Mouse (Mus musculus): ENCODE measurements around the gene Tdrd7. TPM values are rescaled to one million over a fixed set of nuclear protein-coding genes. Genes with fewer than 3 reads are reported as not detected.

Tdrd7 gene
- polyA plus RNA-seq (2015; fragmentation: Nextera tagmentation; extraction: Ambion mirVana) = 9.8 and 10.3 TPM in 2 replicates

DNA sequence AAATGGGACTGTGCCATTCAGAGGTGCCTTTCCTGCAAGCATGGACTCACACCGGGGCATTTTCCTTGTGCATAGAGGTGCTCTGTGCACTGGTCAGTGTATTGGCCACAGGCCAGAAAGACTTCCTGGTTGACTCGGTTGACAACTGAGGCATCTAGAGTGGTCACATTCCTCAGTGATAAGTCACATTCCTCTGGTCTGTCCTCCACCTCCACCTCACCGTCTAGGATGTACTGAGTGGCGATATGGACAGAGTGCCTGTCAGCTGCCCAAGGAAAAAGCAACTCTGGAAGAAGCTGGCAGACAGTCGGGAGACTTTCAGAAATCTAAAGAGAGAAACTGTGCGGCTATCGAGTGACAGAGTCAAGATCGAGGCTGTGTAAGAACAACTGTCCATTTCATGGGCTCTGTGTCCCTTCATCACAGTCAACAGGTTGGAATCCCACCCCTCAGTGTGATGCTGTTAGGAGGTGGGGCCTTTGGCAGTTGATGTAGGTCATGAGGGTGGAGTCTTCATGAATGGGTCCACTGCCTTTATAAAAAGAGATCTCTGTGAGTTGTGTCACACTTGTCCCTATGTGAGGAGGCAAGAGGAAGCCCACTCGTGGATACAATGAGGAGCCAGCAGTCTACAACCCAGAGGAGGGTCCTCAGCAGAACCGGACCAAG is at the start of gene Tdrd7:
TSS of gene Tdrd7 (plus strand) at position 564 of the 669 bp plus-strand sequence.
- Histone ChIP-seq H3K27ac (no peak within 1 kb of the TSS), H3K36me3 (no peaks in the 10 kb centered on the region), H3K4me3 (peak within 1 kb of the TSS; percentile 8; the same call in 1 of the 2 replicates), H3K27me3 (no peaks in the 10 kb centered on the region), H3K9me3 (no peaks in the 10 kb centered on the region), H3K4me1 (peaks cover 10% of the 10 kb centered on the region), H3K4me2 (replicated peaks) (peak within 1 kb of the TSS; percentile 45), H3K9ac (peak within 1 kb of the TSS; percentile 43; the same call in 1 of the 2 replicates)
- 77% methylated on average over 10 of the region's 10 CpGs for WGBS
- no peak for ATAC-seq (ENCODE audit: low FRiP score, low read depth)

GRCm38 (mm10) chr4:45917091-45917490 is 48.0 kb upstream of the Tdrd7 start:
- Histone ChIP-seq H3K9me3 (no peaks in the 10 kb centered on the region), H3K4me2 (replicated peaks) (no peak overlapping the region), H3K27ac (no peak overlapping the region), H3K36me3 (no peaks in the 10 kb centered on the region), H3K9ac (no peak overlapping the region), H3K4me1 (no peaks in the 10 kb centered on the region), H3K4me3 (no peak overlapping the region), H3K27me3 (no peaks in the 10 kb centered on the region)
- no peak for ATAC-seq (ENCODE audit: low FRiP score, low read depth)
- 87% methylated on average over 7 of the region's 7 CpGs for WGBS

DNA sequence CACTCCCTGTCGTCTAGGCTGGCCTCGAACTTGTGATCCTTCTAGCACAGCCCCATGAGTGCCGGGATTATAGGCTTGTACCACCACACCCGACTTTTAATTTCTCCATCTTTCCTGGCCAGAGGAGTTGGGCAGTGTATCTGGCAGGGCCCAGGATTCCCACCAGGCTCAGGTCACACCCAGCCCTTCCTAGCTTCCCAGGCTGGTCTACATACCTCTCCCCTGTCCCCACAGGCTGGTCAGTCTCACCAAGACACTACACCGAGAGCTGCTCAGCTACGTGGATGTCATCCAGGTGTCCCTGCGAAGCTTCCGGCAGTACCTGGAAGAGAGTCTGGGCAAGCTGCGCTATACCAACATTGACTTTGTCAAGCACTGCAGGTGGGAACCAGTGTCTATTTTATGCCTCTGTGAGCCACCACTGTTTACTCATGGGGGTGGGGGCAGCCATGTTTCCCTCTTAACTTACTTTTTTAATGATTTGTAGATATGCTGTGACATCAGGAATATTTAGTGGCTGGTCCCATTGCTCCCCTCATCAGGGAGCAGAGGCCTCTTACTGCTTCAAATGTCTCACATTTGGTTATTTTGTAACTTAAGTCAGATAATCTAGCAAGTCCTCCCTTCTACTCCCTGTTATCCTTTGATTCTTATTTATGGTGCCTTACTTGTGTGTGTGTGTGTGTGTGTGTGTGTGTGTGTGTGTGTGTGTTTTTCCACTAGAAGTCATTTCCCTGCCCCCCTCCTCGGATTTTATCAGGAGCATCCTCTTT is 43.3 kb upstream of the Tdrd7 start:
- H3K27ac ChIP-seq = no peak overlapping the region
- H3K9me3 ChIP-seq = no peaks in the 10 kb centered on the region
- ATAC-seq (ENCODE audit: low FRiP score, low read depth) = no peak
- 88% methylated on average over 10 of the region's 10 CpGs for WGBS
- H3K36me3 ChIP-seq = no peaks in the 10 kb centered on the region
- no peak overlapping the region for H3K4me2 ChIP-seq (replicated peaks)
- H3K4me1 ChIP-seq = no peaks in the 10 kb centered on the region
- no peak overlapping the region for H3K4me3 ChIP-seq
- H3K9ac ChIP-seq = no peak overlapping the region
- no peaks in the 10 kb centered on the region for H3K27me3 ChIP-seq

- ATAC-seq (ENCODE audit: low FRiP score, low read depth) = no peak
- no peak overlapping the region for H3K27ac ChIP-seq
- H3K36me3 ChIP-seq = no peaks in the 10 kb centered on the region
- H3K4me3 ChIP-seq = no peak overlapping the region
- 86% methylated on average over 4 of the region's 4 CpGs for WGBS
- H3K9me3 ChIP-seq = no peaks in the 10 kb centered on the region
- no peaks in the 10 kb centered on the region for H3K4me1 ChIP-seq
- no peaks in the 10 kb centered on the region for H3K27me3 ChIP-seq
- H3K4me2 ChIP-seq (replicated peaks) = no peak overlapping the region
- H3K9ac ChIP-seq = no peak overlapping the region
Measured at GRCm38 (mm10) chr4:45924011-45924410, 41.1 kb upstream of the Tdrd7 start.

DNA sequence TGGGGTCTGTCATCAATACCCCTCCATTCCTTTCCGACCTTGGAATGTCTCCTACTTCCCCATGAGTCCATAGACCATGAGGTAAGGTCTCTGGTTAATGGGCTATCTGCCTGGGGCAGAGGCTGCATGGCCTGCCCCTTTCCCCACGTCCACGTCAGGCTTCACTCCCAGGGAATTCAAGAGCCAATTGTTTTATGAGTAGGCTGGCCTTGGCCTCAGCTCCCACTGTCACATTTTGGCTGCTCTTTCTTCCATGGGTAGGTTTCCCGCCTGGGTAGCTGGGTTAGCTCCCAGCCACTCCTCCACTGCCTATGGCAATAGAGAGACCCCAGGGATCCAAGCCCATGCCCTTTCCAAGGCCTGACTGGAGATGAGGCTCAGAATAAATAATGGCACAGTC is 36.6 kb upstream of the Tdrd7 start:
- no peak overlapping the region for H3K9ac ChIP-seq
- H3K27me3 ChIP-seq = no peaks in the 10 kb centered on the region
- no peak for ATAC-seq (ENCODE audit: low FRiP score, low read depth)
- H3K36me3 ChIP-seq = no peaks in the 10 kb centered on the region
- 64% methylated on average over 4 of the region's 4 CpGs for WGBS
- H3K4me1 ChIP-seq = no peaks in the 10 kb centered on the region
- H3K9me3 ChIP-seq = no peaks in the 10 kb centered on the region
- no peak overlapping the region for H3K4me3 ChIP-seq
- H3K27ac ChIP-seq = no peak overlapping the region
- H3K4me2 ChIP-seq (replicated peaks) = no peak overlapping the region

- H3K27ac ChIP-seq = no peak overlapping the region
- ATAC-seq (ENCODE audit: low FRiP score, low read depth) = peak; percentile 32; the same call in 1 of the 2 replicates
Measured at GRCm38 (mm10) chr4:45941628-45942044, 23.5 kb upstream of the Tdrd7 start.

GRCm38 (mm10) chr4:45947729-45948128 is 17.4 kb upstream of the Tdrd7 start:
- H3K4me1 ChIP-seq = peaks cover 4% of the 10 kb centered on the region
- ATAC-seq (ENCODE audit: low FRiP score, low read depth) = no peak
- no peak overlapping the region for H3K9ac ChIP-seq
- no peaks in the 10 kb centered on the region for H3K9me3 ChIP-seq
- no peaks in the 10 kb centered on the region for H3K27me3 ChIP-seq
- H3K4me3 ChIP-seq = no peak overlapping the region
- H3K4me2 ChIP-seq (replicated peaks) = no peak overlapping the region
- no peak overlapping the region for H3K27ac ChIP-seq
- WGBS = 53% methylated on average over 8 of the region's 8 CpGs
- H3K36me3 ChIP-seq = no peaks in the 10 kb centered on the region

More at GRCm38 (mm10) chr4:45941628-45942044, 23.5 kb upstream of the Tdrd7 start:
- Histone ChIP-seq H3K9ac (no peak overlapping the region), H3K4me1 (no peaks in the 10 kb centered on the region), H3K36me3 (no peaks in the 10 kb centered on the region), H3K4me2 (replicated peaks) (no peak overlapping the region), H3K27me3 (no peaks in the 10 kb centered on the region), H3K9me3 (no peaks in the 10 kb centered on the region), H3K4me3 (no peak overlapping the region)
- 29% methylated on average over 13 of the region's 13 CpGs for WGBS

DNA sequence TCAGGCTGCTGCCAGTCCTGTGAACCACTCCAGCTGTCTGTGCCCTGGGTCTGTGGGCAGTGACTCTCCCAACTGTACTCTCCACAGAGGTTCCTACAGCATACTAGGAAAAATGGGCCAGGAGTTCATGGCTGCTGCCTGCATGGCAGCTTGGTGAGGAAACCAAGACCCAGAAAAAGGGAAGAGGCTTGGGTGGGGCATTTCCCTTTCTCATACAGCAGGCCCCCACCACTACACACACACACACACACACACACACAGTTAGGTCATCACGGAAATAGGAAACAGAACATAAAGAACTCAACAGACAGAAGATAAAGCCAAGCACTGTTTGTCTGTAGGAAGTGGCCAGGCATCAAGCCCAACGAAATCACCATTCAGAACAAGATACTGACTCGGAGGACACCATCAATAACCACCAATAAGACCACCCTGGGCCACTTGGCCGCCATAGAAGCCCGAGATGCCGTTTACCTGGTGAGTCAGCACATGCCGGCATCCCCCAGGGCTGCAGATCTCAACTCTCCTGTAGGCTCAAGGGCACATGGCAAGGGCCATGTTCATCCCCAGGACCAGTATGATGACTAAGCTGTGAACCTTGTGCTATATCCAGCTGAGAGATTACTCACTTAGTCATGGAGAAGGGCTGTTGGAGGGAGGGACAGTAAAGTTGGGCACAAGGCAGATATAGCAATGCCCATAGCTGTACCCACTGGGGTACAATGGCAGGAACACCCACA is 15.9 kb upstream of the Tdrd7 start:
- no peaks in the 10 kb centered on the region for H3K36me3 ChIP-seq
- peaks cover 4% of the 10 kb centered on the region for H3K4me1 ChIP-seq
- H3K4me2 ChIP-seq (replicated peaks) = no peak overlapping the region
- H3K9ac ChIP-seq = no peak overlapping the region
- no peaks in the 10 kb centered on the region for H3K9me3 ChIP-seq
- H3K27ac ChIP-seq = no peak overlapping the region
- no peak overlapping the region for H3K4me3 ChIP-seq
- H3K27me3 ChIP-seq = no peaks in the 10 kb centered on the region
- ATAC-seq (ENCODE audit: low FRiP score, low read depth) = no peak
- 86% methylated on average over 7 of the region's 7 CpGs for WGBS

- H3K27me3 ChIP-seq = no peaks in the 10 kb centered on the region
- no peak overlapping the region for H3K4me3 ChIP-seq
- no peak for ATAC-seq (ENCODE audit: low FRiP score, low read depth)
- H3K27ac ChIP-seq = no peak overlapping the region
- WGBS = 90% methylated on average over 17 of the region's 18 CpGs
- H3K9me3 ChIP-seq = no peaks in the 10 kb centered on the region
- H3K36me3 ChIP-seq = no peaks in the 10 kb centered on the region
- no peak overlapping the region for H3K4me2 ChIP-seq (replicated peaks)
- H3K4me1 ChIP-seq = peaks cover 4% of the 10 kb centered on the region
- no peak overlapping the region for H3K9ac ChIP-seq
Measured at GRCm38 (mm10) chr4:45951830-45952229, 13.3 kb upstream of the Tdrd7 start.

DNA sequence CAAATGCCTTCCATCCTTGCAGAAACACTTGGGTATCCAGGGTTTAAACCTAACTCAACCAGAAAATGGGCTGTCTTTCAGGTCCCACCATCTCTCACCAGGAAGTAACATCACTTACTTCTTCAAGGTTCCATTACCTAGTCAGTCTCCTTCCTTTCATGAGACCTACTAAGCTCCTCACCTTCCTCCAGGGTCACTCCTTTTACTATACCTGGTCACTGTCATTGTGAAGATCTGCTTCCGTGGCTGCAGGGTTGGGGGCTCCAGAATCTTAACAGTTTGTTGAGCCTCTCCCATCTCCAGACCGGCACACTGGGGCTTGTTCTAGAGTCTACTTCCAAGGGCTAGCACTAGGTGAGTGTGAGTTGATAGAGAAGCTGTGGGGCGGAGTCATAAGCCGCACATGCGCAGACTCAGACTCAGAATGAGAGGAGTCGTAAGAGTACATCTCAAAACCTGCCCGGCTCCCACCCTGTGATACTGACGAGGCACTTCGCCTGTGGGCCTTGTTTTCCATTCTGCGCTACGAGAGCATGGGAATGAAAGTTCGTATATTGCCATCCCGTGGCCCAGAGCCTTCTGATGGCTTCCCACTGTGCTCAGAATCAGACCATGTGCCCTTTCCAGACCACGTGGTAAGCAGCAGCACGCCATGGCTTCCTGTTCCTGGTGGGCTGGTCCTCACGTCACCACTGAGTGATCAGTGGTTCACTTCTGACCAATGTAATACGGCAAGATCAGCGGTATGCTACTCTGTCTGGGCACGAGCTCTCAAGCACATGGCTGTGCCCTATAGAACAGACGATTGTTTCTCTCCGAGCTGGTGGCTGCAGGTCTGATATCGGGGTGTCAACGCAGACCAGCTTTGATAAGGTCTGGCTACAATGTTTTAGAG is 11.9 kb upstream of the Tdrd7 start:
- Histone ChIP-seq H3K27me3 (no peaks in the 10 kb centered on the region), H3K9ac (no peak overlapping the region), H3K9me3 (no peaks in the 10 kb centered on the region), H3K4me3 (no peak overlapping the region), H3K36me3 (no peaks in the 10 kb centered on the region), H3K4me1 (peaks cover 1% of the 10 kb centered on the region), H3K27ac (no peak overlapping the region), H3K4me2 (replicated peaks) (no peak overlapping the region)
- no peak for ATAC-seq (ENCODE audit: low FRiP score, low read depth)
- 88% methylated on average over 23 of the region's 23 CpGs for WGBS

DNA sequence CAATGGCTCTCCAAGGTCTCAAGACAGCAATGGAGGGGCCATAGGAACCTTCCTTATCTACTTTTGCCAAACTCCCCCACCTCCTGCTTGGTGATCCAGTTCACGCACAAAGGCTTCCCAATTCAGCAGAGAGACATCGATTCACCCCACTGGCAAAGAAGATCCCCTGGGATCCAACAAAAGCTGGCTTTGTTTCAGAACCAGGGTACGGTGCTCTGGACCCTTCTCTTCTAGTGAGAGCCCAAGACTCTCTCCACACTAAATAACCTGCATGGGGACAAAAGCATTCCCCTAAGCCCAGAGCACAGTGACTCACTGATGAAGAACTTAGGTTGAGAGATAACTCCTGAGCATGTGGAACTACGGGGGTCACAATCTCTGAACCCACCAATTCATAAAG is 9.9 kb upstream of the Tdrd7 start:
- Histone ChIP-seq H3K4me2 (replicated peaks) (no peak overlapping the region), H3K9ac (no peak overlapping the region), H3K4me3 (no peak overlapping the region), H3K9me3 (no peaks in the 10 kb centered on the region), H3K36me3 (no peaks in the 10 kb centered on the region), H3K4me1 (no peaks in the 10 kb centered on the region), H3K27me3 (no peaks in the 10 kb centered on the region), H3K27ac (no peak overlapping the region)
- 92% methylated on average over 4 of the region's 4 CpGs for WGBS
- no peak for ATAC-seq (ENCODE audit: low FRiP score, low read depth)

All from limb, embryonic 13.5 days (tissue).